Mouse (Mus musculus): ENCODE measurements around the gene Itpr2.

DNA sequence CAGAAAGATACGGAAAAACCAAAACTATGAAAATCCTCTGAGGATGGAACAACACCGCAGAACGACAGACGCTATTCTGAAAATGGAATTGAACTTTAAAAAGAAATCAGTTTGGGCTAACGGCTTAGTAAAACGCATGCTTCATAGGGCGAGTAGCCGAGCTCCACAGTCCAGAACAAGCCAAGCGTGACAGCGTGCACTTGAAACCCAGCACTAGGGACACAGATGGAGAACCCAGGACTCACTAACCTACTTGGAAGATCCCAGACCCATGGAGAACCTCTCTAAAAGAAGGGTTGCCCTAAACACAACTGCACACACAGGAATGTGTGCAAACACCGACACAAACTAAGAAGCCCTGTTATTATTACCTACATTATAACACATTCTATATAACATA is 197.9 kb downstream of the Itpr2 start:
- TF ChIP-seq TAL1 (IDR thresholded peaks at IDR 0.05; ENCODE audit: low read length) (no peak), GATA1 (IDR thresholded peaks at IDR 0.05; ENCODE audit: low read length) (no peak)
